Mouse (Mus musculus): ENCODE measurements around the gene Srsx. TPM values are rescaled to one million over a fixed set of nuclear protein-coding genes. Genes with fewer than 3 reads are reported as not detected.
"Not testable (repeated sequence)": the region's sequence is repeated elsewhere in the genome, so short reads cannot be mapped to it uniquely, and the experiment has no call there.

Gene Srsx
- polyA plus RNA-seq (2016; fragmentation: Nextera tagmentation; extraction: Ambion mirVana) = not detected in 2 replicates

GRCm38 (mm10) chrX:123222381-123222780 lies at the start of gene Srsx:
Gene Srsx, minus strand, starts transcription at chrX:123222481.
- not testable (repeated sequence) for H3K4me1 ChIP-seq (replicated peaks); H3K9me3 ChIP-seq; H3K36me3 ChIP-seq; H3K27ac ChIP-seq; H3K4me2 ChIP-seq; H3K9ac ChIP-seq (replicated peaks); ATAC-seq (ENCODE audit: insufficient number of reproducible peaks, insufficient read depth, low FRiP score, low TSS enrichment, low read depth); H3K4me3 ChIP-seq (replicated peaks); H3K27me3 ChIP-seq
- WGBS = 67% methylated on average over 1 of the region's 1 CpGs

GRCm38 (mm10) chrX:123246807-123247206 lies 24.5 kb upstream of the Srsx start, which contains the start of gene Gm17577:
Gene Gm17577, minus strand, starts transcription at chrX:123246907.
- not testable (repeated sequence) for H3K9ac ChIP-seq (replicated peaks); H3K4me1 ChIP-seq (replicated peaks); H3K4me3 ChIP-seq (replicated peaks); ATAC-seq (ENCODE audit: insufficient number of reproducible peaks, insufficient read depth, low FRiP score, low TSS enrichment, low read depth); H3K9me3 ChIP-seq; H3K36me3 ChIP-seq; H3K27me3 ChIP-seq; H3K4me2 ChIP-seq; H3K27ac ChIP-seq
- WGBS = no CpG with 5 or more reads among the region's 3 CpGs

Other genes with a start within 250 kb of the Srsx start
- not detected in 2 replicates for gene Gm17521, start 192.8 kb downstream of the Srsx start, polyA plus RNA-seq (2016; fragmentation: Nextera tagmentation; extraction: Ambion mirVana)
- gene Cldn34c1, start 119.0 kb downstream of the Srsx start, polyA plus RNA-seq (2016; fragmentation: Nextera tagmentation; extraction: Ambion mirVana) = 23.0 and 23.9 TPM in 2 replicates
- gene Gm17577, start 24.4 kb upstream of the Srsx start, polyA plus RNA-seq (2016; fragmentation: Nextera tagmentation; extraction: Ambion mirVana) = not detected in 2 replicates

Measured in limb, embryonic 12.5 days (tissue).